Mouse (Mus musculus) myocyte (in vitro differentiated cells): Measurements from ENCODE around the gene Arnt2. TPM values are rescaled to one million over a fixed set of nuclear protein-coding genes. Genes with fewer than 3 reads are reported as not detected.

Experiments used
- H3K27me3 ChIP-seq: one replicate; pipeline ENCODE4 v1.6.1; 2011; ENCODE audit not compliant: control insufficient read depth, insufficient read depth, insufficient read length
- H3K36me3 ChIP-seq: one replicate; pipeline ENCODE4 v1.6.1; 2011; ENCODE audit not compliant: control insufficient read depth, insufficient read depth
- H3K4me2 ChIP-seq: one replicate; pipeline ENCODE4 v1.6.1; 2011; ENCODE audit warnings: low read depth, control low read depth
- H3K4me3 ChIP-seq: one replicate; pipeline ENCODE4 v1.5.1; 2011; ENCODE audit warnings: mild to moderate bottlenecking, control low read depth, moderate library complexity
- H3K79me2 ChIP-seq: one replicate; pipeline ENCODE4 v1.6.1; 2011; ENCODE audit not compliant: control insufficient read depth, insufficient read depth
- H3ac ChIP-seq: one replicate; pipeline ENCODE4 v1.6.1; 2011; ENCODE audit not compliant: control insufficient read depth, insufficient read length
- CEBPB ChIP-seq: IDR thresholded peaks from 2 replicates; pipeline ENCODE4 v1.6.1; 2011; ENCODE audit warnings: mild to moderate bottlenecking, moderate library complexity; ENCODE audit not compliant: poor library complexity, insufficient read depth, severe bottlenecking
- E2F4 ChIP-seq: IDR thresholded peaks from one replicate; pipeline ENCODE4 v1.6.1; 2011; ENCODE audit warnings: mild to moderate bottlenecking, control low read depth, moderate library complexity; ENCODE audit not compliant: insufficient read depth
- MAX ChIP-seq: IDR thresholded peaks from one replicate; pipeline ENCODE4 v1.6.1; 2011; ENCODE audit warnings: low read depth, mild to moderate bottlenecking, control low read depth
- MYOD1 ChIP-seq, 3 experiments: IDR thresholded peaks; one replicate each; pipeline ENCODE4 v1.6.1; 2011; ENCODE audit warnings: control low read depth in 2 of 3, low read depth in 2 of 3, mild to moderate bottlenecking in 2 of 3, moderate library complexity in 1 of 3; ENCODE audit not compliant: insufficient read length in 2 of 3, control insufficient read depth in 1 of 3
- MYOG ChIP-seq, 3 experiments: IDR thresholded peaks; one replicate each; pipeline ENCODE4 v1.6.1; 2011; ENCODE audit warnings: control low read depth in 2 of 3, low read depth in 2 of 3, mild to moderate bottlenecking in 2 of 3; ENCODE audit not compliant: insufficient read length in 2 of 3, control insufficient read depth in 1 of 3, insufficient read depth in 1 of 3
- POLR2A ChIP-seq: IDR thresholded peaks from one replicate; pipeline ENCODE4 v1.6.1; 2011; ENCODE audit warnings: low read depth, mild to moderate bottlenecking, control low read depth, moderate library complexity; ENCODE audit not compliant: insufficient read length
- POLR2AphosphoS2 ChIP-seq: IDR thresholded peaks from one replicate; pipeline ENCODE4 v1.6.1; 2011; ENCODE audit warnings: low read depth, control low read depth; ENCODE audit not compliant: insufficient read length
- REST ChIP-seq: IDR thresholded peaks from one replicate; pipeline ENCODE4 v1.6.1; 2011; ENCODE audit warnings: mild to moderate bottlenecking, control low read depth, moderate library complexity; ENCODE audit not compliant: insufficient read depth, insufficient read length
- SRF ChIP-seq: IDR thresholded peaks from one replicate; pipeline ENCODE4 v1.6.1; 2011; ENCODE audit warnings: low read depth; ENCODE audit not compliant: control insufficient read depth, insufficient read length
- TCF12 ChIP-seq: IDR thresholded peaks from one replicate; pipeline ENCODE4 v1.6.1; 2011; ENCODE audit warnings: mild to moderate bottlenecking, control low read depth; ENCODE audit not compliant: poor library complexity, insufficient read depth, severe bottlenecking
- TCF3 ChIP-seq: IDR thresholded peaks from one replicate; pipeline ENCODE4 v1.6.1; 2011; ENCODE audit warnings: low read depth, control low read depth; ENCODE audit not compliant: insufficient read length
- USF1 ChIP-seq: IDR thresholded peaks from one replicate; pipeline ENCODE4 v1.6.1; 2011; ENCODE audit warnings: low read depth, mild to moderate bottlenecking, control low read depth, moderate library complexity
- polyA plus RNA-seq: library from polyadenylated mRNA; unstranded; fragments of >200 nt; fragmentation: generic; extraction: Trizol; gene quantifications from one replicate; pipeline ENCODE4 v1.2.1, GENCODE M21; 2012; ENCODE audit warnings: missing spikeins

The Arnt2 gene
- polyA plus RNA-seq, 1 experiment: 1.00 TPM

- Histone ChIP-seq H3K27me3 (no peaks in the 10 kb centered on the region), H3K4me3 (no peak overlapping the region), H3K36me3 (no peaks in the 10 kb centered on the region), H3K79me2 (no peaks in the 10 kb centered on the region), H3K4me2 (no peak overlapping the region), H3ac (no peak overlapping the region)
- TF ChIP-seq MAX (no peak), POLR2AphosphoS2 (no peak), POLR2A (no peak), TCF3 (no peak), E2F4 (no peak), MYOD1 (IDR thresholded peaks at IDR 0.05; ENCODE audit: control insufficient read depth in 1 of 3, insufficient read length in 2 of 3, low read depth in 2 of 3) (no peak), USF1 (no peak), CEBPB (no peak), REST (no peak), MYOG (IDR thresholded peaks at IDR 0.05; ENCODE audit: control insufficient read depth in 1 of 3, insufficient read depth in 1 of 3, insufficient read length in 2 of 3, low read depth in 2 of 3) (no peak), TCF12 (no peak), SRF (no peak)
Measured at GRCm38 (mm10) chr7:84271429-84271828, 138.5 kb downstream of the Arnt2 start.

GRCm38 (mm10) chr7:84263466-84263865 lies 146.5 kb downstream of the Arnt2 start:
- no peaks in the 10 kb centered on the region for H3K36me3 ChIP-seq
- TF ChIP-seq REST (no peak), SRF (no peak), MYOD1 (IDR thresholded peaks at IDR 0.05; ENCODE audit: control insufficient read depth in 1 of 3, insufficient read length in 2 of 3, low read depth in 2 of 3) (no peak), POLR2AphosphoS2 (no peak), POLR2A (no peak), TCF12 (no peak), USF1 (no peak), E2F4 (no peak), MYOG (IDR thresholded peaks at IDR 0.05; ENCODE audit: control insufficient read depth in 1 of 3, insufficient read depth in 1 of 3, insufficient read length in 2 of 3, low read depth in 2 of 3) (no peak)
- no peaks in the 10 kb centered on the region for H3K79me2 ChIP-seq
- no peak overlapping the region for H3K4me2 ChIP-seq
- H3ac ChIP-seq: no peak overlapping the region
- H3K4me3 ChIP-seq: no peak overlapping the region
- no peaks in the 10 kb centered on the region for H3K27me3 ChIP-seq

- no peak for TF ChIP-seq MAX
- Histone ChIP-seq H3K79me2 (no peaks in the 10 kb centered on the region), H3K36me3 (no peaks in the 10 kb centered on the region), H3K4me2 (no peak overlapping the region), H3K27me3 (no peaks in the 10 kb centered on the region), H3K4me3 (no peak overlapping the region), H3ac (no peak overlapping the region)
Measured at GRCm38 (mm10) chr7:84261341-84261740, 148.6 kb downstream of the Arnt2 start.

GRCm38 (mm10) chr7:84260401-84260800 lies 149.6 kb downstream of the Arnt2 start:
- no peaks in the 10 kb centered on the region for H3K36me3 ChIP-seq
- no peak overlapping the region for H3K4me3 ChIP-seq

GRCm38 (mm10) chr7:84259309-84259985 lies 150.5 kb downstream of the Arnt2 start:
- no peak overlapping the region for H3K4me3 ChIP-seq
- no peak overlapping the region for H3K4me2 ChIP-seq

More at GRCm38 (mm10) chr7:84260401-84260800, 149.6 kb downstream of the Arnt2 start:
- Histone ChIP-seq H3K27me3 (no peaks in the 10 kb centered on the region), H3ac (no peak overlapping the region), H3K79me2 (no peaks in the 10 kb centered on the region), H3K4me2 (no peak overlapping the region)
- TF ChIP-seq POLR2A (no peak), MYOD1 (IDR thresholded peaks at IDR 0.05; ENCODE audit: control insufficient read depth in 1 of 3, insufficient read length in 2 of 3, low read depth in 2 of 3) (no peak), REST (no peak), MYOG (IDR thresholded peaks at IDR 0.05; ENCODE audit: control insufficient read depth in 1 of 3, insufficient read depth in 1 of 3, insufficient read length in 2 of 3, low read depth in 2 of 3) (no peak), CEBPB (no peak), SRF (no peak), USF1 (no peak), MAX (no peak), POLR2AphosphoS2 (no peak), TCF3 (no peak), E2F4 (no peak), TCF12 (no peak)

More at GRCm38 (mm10) chr7:84259309-84259985, 150.5 kb downstream of the Arnt2 start:
- Histone ChIP-seq H3K79me2 (no peaks in the 10 kb centered on the region), H3ac (no peak overlapping the region), H3K36me3 (no peaks in the 10 kb centered on the region), H3K27me3 (no peaks in the 10 kb centered on the region)
- TF ChIP-seq MYOD1 (IDR thresholded peaks at IDR 0.05; ENCODE audit: control insufficient read depth in 1 of 3, insufficient read length in 2 of 3, low read depth in 2 of 3) (no peak), USF1 (no peak)
